Mouse (Mus musculus): ENCODE measurements at regions not wholly inside any gene's neighbourhood (a gene's known extent, or its start where the extent isn't known, plus 50 kb on each side); places are given as distances from the start of the nearest gene placed in this dataset.

GRCm38 (mm10) chr7:36229031-36229430 lies 426.2 kb upstream of the Zfp507 start:
- no peak for TF ChIP-seq POLR2A (IDR thresholded peaks at IDR 0.05; ENCODE audit: control insufficient read depth, low read depth, low read length)
- TF ChIP-seq CTCF (IDR thresholded peaks at IDR 0.05; ENCODE audit: control insufficient read depth, insufficient read depth, insufficient replicate concordance, low read depth, low read length): no peak

Measured in testis, adult 2 months (tissue).